Mouse (Mus musculus): ENCODE measurements around the gene Hist1h4c. TPM values are rescaled to one million over a fixed set of nuclear protein-coding genes. Genes with fewer than 3 reads are reported as not detected.

Gene Hist1h4c
- polyA plus RNA-seq, 1 experiment from 2014 or later: 6.8 TPM

Small RNA genes lying within 50 kb of the gene (microRNA-seq; reads per million reads assigned to microRNA genes)
- not detected for gene Gm44314
- not detected for gene Gm44350

Other genes starting within 250 kb of the Hist1h4c start
- gene Btn1a1, start 232.6 kb downstream of the Hist1h4c start, polyA plus RNA-seq (2016; fragmentation: Nextera tagmentation; extraction: Ambion mirVana): 0.12 and 0.16 TPM in 2 replicates
- 0.99 and 1.2 TPM in 2 replicates for gene Btn2a2, start 209.6 kb downstream of the Hist1h4c start, polyA plus RNA-seq (2016; fragmentation: Nextera tagmentation; extraction: Ambion mirVana)
- 2.7 and 3.0 TPM in 2 replicates for gene Hist1h4h, start 167.4 kb downstream of the Hist1h4c start, polyA plus RNA-seq (2016; fragmentation: Nextera tagmentation; extraction: Ambion mirVana)
- 4.8 and 5.5 TPM in 2 replicates for gene Hist1h2af, start 164.5 kb downstream of the Hist1h4c start, polyA plus RNA-seq (2016; fragmentation: Nextera tagmentation; extraction: Ambion mirVana)
- 6.5 and 7.7 TPM in 2 replicates for gene Hist1h3g, start 163.0 kb downstream of the Hist1h4c start, polyA plus RNA-seq (2016; fragmentation: Nextera tagmentation; extraction: Ambion mirVana)
- 1.1 TPM in 2 replicates for gene Hist1h2bh, start 155.1 kb downstream of the Hist1h4c start, polyA plus RNA-seq (2016; fragmentation: Nextera tagmentation; extraction: Ambion mirVana)
- gene Hist1h3f, start 154.4 kb downstream of the Hist1h4c start, polyA plus RNA-seq (2016; fragmentation: Nextera tagmentation; extraction: Ambion mirVana): 0.97 and 1.2 TPM in 2 replicates
- 1.00 and 1.2 TPM in 2 replicates for gene Hist1h4f, start 146.8 kb downstream of the Hist1h4c start, polyA plus RNA-seq (2016; fragmentation: Nextera tagmentation; extraction: Ambion mirVana)
- 0.58 and 0.60 TPM in 2 replicates for gene Hist1h1d, start 145.2 kb downstream of the Hist1h4c start, polyA plus RNA-seq (2016; fragmentation: Nextera tagmentation; extraction: Ambion mirVana)
- 5.8 and 6.8 TPM in 2 replicates for gene Hist1h3e, start 136.1 kb downstream of the Hist1h4c start, polyA plus RNA-seq (2016; fragmentation: Nextera tagmentation; extraction: Ambion mirVana)
- 96.8 and 97.7 TPM in 2 replicates for gene Hist1h2ae, start 127.2 kb downstream of the Hist1h4c start, polyA plus RNA-seq (2016; fragmentation: Nextera tagmentation; extraction: Ambion mirVana)
- gene Hist1h2bg, start 127.1 kb downstream of the Hist1h4c start, polyA plus RNA-seq (2016; fragmentation: Nextera tagmentation; extraction: Ambion mirVana): 7.0 and 9.8 TPM in 2 replicates
- gene Hist1h2bf, start 124.3 kb downstream of the Hist1h4c start, polyA plus RNA-seq (2016; fragmentation: Nextera tagmentation; extraction: Ambion mirVana): 4.0 and 4.8 TPM in 2 replicates
- gene Hist1h2ad, start 124.1 kb downstream of the Hist1h4c start, polyA plus RNA-seq (2016; fragmentation: Nextera tagmentation; extraction: Ambion mirVana): 0.97 and 3.8 TPM in 2 replicates
- gene Hist1h3d, start 122.7 kb downstream of the Hist1h4c start, polyA plus RNA-seq (2016; fragmentation: Nextera tagmentation; extraction: Ambion mirVana): 9.3 and 10.5 TPM in 2 replicates
- gene Hist1h4d, start 116.9 kb downstream of the Hist1h4c start, polyA plus RNA-seq (2016; fragmentation: Nextera tagmentation; extraction: Ambion mirVana): 97.2 and 97.7 TPM in 2 replicates
- gene Hist1h2be, start 77.3 kb downstream of the Hist1h4c start, polyA plus RNA-seq (2016; fragmentation: Nextera tagmentation; extraction: Ambion mirVana): 3.1 and 4.0 TPM in 2 replicates
- gene Hist1h1e, start 75.9 kb downstream of the Hist1h4c start, polyA plus RNA-seq (2016; fragmentation: Nextera tagmentation; extraction: Ambion mirVana): 18.4 and 19.5 TPM in 2 replicates
- 0.91 and 1.3 TPM in 2 replicates for gene Hist1h2ac, start 14.5 kb downstream of the Hist1h4c start, polyA plus RNA-seq (2016; fragmentation: Nextera tagmentation; extraction: Ambion mirVana)
- gene Hist1h2bc, start 14.3 kb downstream of the Hist1h4c start, polyA plus RNA-seq (2016; fragmentation: Nextera tagmentation; extraction: Ambion mirVana): 19.0 and 20.3 TPM in 2 replicates
- gene Hist1h1t, start 2.6 kb downstream of the Hist1h4c start, polyA plus RNA-seq (2016; fragmentation: Nextera tagmentation; extraction: Ambion mirVana): 0.28 TPM in 1 of 2 replicates, not detected in the other
- gene Hfe, start 12.4 kb upstream of the Hist1h4c start, polyA plus RNA-seq (2016; fragmentation: Nextera tagmentation; extraction: Ambion mirVana): 1.5 and 2.0 TPM in 2 replicates
- gene Hist1h1c, start 40.4 kb upstream of the Hist1h4c start, polyA plus RNA-seq (2016; fragmentation: Nextera tagmentation; extraction: Ambion mirVana): 9.1 and 9.2 TPM in 2 replicates
- 8.6 and 10.0 TPM in 2 replicates for gene Hist1h3c, start 47.1 kb upstream of the Hist1h4c start, polyA plus RNA-seq (2016; fragmentation: Nextera tagmentation; extraction: Ambion mirVana)
- 1.9 and 2.9 TPM in 2 replicates for gene Hist1h2bb, start 48.3 kb upstream of the Hist1h4c start, polyA plus RNA-seq (2016; fragmentation: Nextera tagmentation; extraction: Ambion mirVana)
- 39.1 and 43.8 TPM in 2 replicates for gene Hist1h2ab, start 52.7 kb upstream of the Hist1h4c start, polyA plus RNA-seq (2016; fragmentation: Nextera tagmentation; extraction: Ambion mirVana)
- gene Hist1h3b, start 53.8 kb upstream of the Hist1h4c start, polyA plus RNA-seq (2016; fragmentation: Nextera tagmentation; extraction: Ambion mirVana): 9.5 and 10.3 TPM in 2 replicates
- gene Hist1h4b, start 58.6 kb upstream of the Hist1h4c start, polyA plus RNA-seq (2016; fragmentation: Nextera tagmentation; extraction: Ambion mirVana): 2.8 and 7.1 TPM in 2 replicates
- gene Hist1h4a, start 62.8 kb upstream of the Hist1h4c start, polyA plus RNA-seq (2016; fragmentation: Nextera tagmentation; extraction: Ambion mirVana): 0.54 and 0.65 TPM in 2 replicates
- 4.7 and 5.0 TPM in 2 replicates for gene Hist1h3a, start 63.9 kb upstream of the Hist1h4c start, polyA plus RNA-seq (2016; fragmentation: Nextera tagmentation; extraction: Ambion mirVana)
- gene Hist1h1a, start 65.2 kb upstream of the Hist1h4c start, polyA plus RNA-seq (2016; fragmentation: Nextera tagmentation; extraction: Ambion mirVana): 2.7 and 4.0 TPM in 2 replicates
- 0.26 TPM in 1 of 2 replicates, not detected in the other for gene Trim38, start 71.5 kb upstream of the Hist1h4c start, polyA plus RNA-seq (2016; fragmentation: Nextera tagmentation; extraction: Ambion mirVana)
- not detected in 2 replicates for gene Slc17a2, start 108.5 kb upstream of the Hist1h4c start, polyA plus RNA-seq (2016; fragmentation: Nextera tagmentation; extraction: Ambion mirVana)
- gene Slc17a3, start 141.0 kb upstream of the Hist1h4c start, polyA plus RNA-seq (2016; fragmentation: Nextera tagmentation; extraction: Ambion mirVana): not detected in 2 replicates
- gene Slc17a1, start 169.3 kb upstream of the Hist1h4c start, polyA plus RNA-seq (2016; fragmentation: Nextera tagmentation; extraction: Ambion mirVana): not detected in 2 replicates
- gene Slc17a4, start 216.6 kb upstream of the Hist1h4c start, polyA plus RNA-seq (2016; fragmentation: Nextera tagmentation; extraction: Ambion mirVana): not detected in 2 replicates
- gene Hist1h2ba, start 235.7 kb upstream of the Hist1h4c start, polyA plus RNA-seq (2016; fragmentation: Nextera tagmentation; extraction: Ambion mirVana): not detected in 2 replicates
- not detected in 2 replicates for gene Hist1h2aa, start 236.0 kb upstream of the Hist1h4c start, polyA plus RNA-seq (2016; fragmentation: Nextera tagmentation; extraction: Ambion mirVana)

Measured in embryonic facial prominence, embryonic 10.5 days (tissue).